Mouse (Mus musculus) heart, postnatal 14 days (tissue): ENCODE measurements around the gene Dusp13. TPM values are rescaled to one million over a fixed set of nuclear protein-coding genes. Genes with fewer than 3 reads are reported as not detected.

Experiments used
- DNase-seq, 2 experiments: peaks; one replicate each; pipeline ENCODE4 v3.0.0; 2021 to 2022
- intact Hi-C: fragments of 180-260 bp; cut with DNase I; formaldehyde crosslinking; loops from one replicate; pipeline ENCODE4 v1.15.1; 2025
- total RNA-seq, 2 experiments: library from RNA; stranded (reverse); gene quantifications; 2 replicates each; pipeline ENCODE4 v1.2.3; 2021

Dusp13 gene
- total RNA-seq, 2 experiments from 2014 or later: 0.36 TPM; not detected in 1

GRCm38 (mm10) chr14:21748142-21748870 lies 2.7 kb downstream of the Dusp13 start:
- intact Hi-C loops: loop anchor here (10.0 kb wide), 1 partner anchor 254 kb away; no protein-coding TSS in a partner anchor

GRCm38 (mm10) chr14:21747436-21748141 lies 3.4 kb downstream of the Dusp13 start:
- DNase-seq: no peak
- intact Hi-C loops: loop anchor here (10.0 kb wide), 1 partner anchor 253 kb away; no protein-coding TSS in a partner anchor

More at GRCm38 (mm10) chr14:21748142-21748870, 2.7 kb downstream of the Dusp13 start:
- peak; percentile 48 to 73 for DNase-seq

GRCm38 (mm10) chr14:21746846-21747245 lies 4.1 kb downstream of the Dusp13 start:
- DNase-seq: no peak
- intact Hi-C loops: loop anchor here (10.0 kb wide), 1 partner anchor 252 kb away; no protein-coding TSS in a partner anchor

GRCm38 (mm10) chr14:21746251-21746650 lies 4.7 kb downstream of the Dusp13 start:
- intact Hi-C loops: loop anchor here (10.0 kb wide), 1 partner anchor 251 kb away; no protein-coding TSS in a partner anchor

GRCm38 (mm10) chr14:21745149-21745548 lies 5.8 kb downstream of the Dusp13 start:
- no peak for DNase-seq
- intact Hi-C loops: loop anchor here (10.0 kb wide), 1 partner anchor 250 kb away; no protein-coding TSS in a partner anchor

More at GRCm38 (mm10) chr14:21746251-21746650, 4.7 kb downstream of the Dusp13 start:
- no peak for DNase-seq

GRCm38 (mm10) chr14:21744169-21744568 lies 6.8 kb downstream of the Dusp13 start:
- intact Hi-C loops: loop anchor here (5.0 to 10.0 kb wide), 4 partner anchors 47 to 622 kb away; no protein-coding TSS in a partner anchor
- no peak for DNase-seq

GRCm38 (mm10) chr14:21742441-21742840 lies 8.5 kb downstream of the Dusp13 start:
- no peak for DNase-seq
- intact Hi-C loops: loop anchor here (1.0 to 10.0 kb wide), 6 partner anchors 45 to 620 kb away; no protein-coding TSS in a partner anchor

- peak; percentile 81 to 92 for DNase-seq
- intact Hi-C loops: loop anchor here (1.0 to 10.0 kb wide), 6 partner anchors 44 to 619 kb away; no protein-coding TSS in a partner anchor
These were observed 9.2 kb downstream of the Dusp13 start for GRCm38 (mm10) chr14:21741786-21742185.

GRCm38 (mm10) chr14:21741314-21741713 lies 9.7 kb downstream of the Dusp13 start:
- intact Hi-C loops: loop anchor here (5.0 to 10.0 kb wide), 4 partner anchors 44 to 619 kb away; no protein-coding TSS in a partner anchor

GRCm38 (mm10) chr14:21740345-21740744 lies 10.6 kb downstream of the Dusp13 start:
- no peak for DNase-seq
- intact Hi-C loops: loop anchor here (5.0 to 10.0 kb wide), 4 partner anchors 43 to 618 kb away; no protein-coding TSS in a partner anchor

More at GRCm38 (mm10) chr14:21741314-21741713, 9.7 kb downstream of the Dusp13 start:
- DNase-seq: no peak

- intact Hi-C loops: no loop called here
- no peak for DNase-seq
These were observed 17.7 kb downstream of the Dusp13 start for GRCm38 (mm10) chr14:21733131-21733905.

GRCm38 (mm10) chr14:21729936-21730335 lies 21.0 kb downstream of the Dusp13 start:
- DNase-seq: no peak
- intact Hi-C loops: no loop called here

- no peak for DNase-seq
- intact Hi-C loops: no loop called here
These were observed 21.8 kb downstream of the Dusp13 start for GRCm38 (mm10) chr14:21729031-21729732.

GRCm38 (mm10) chr14:21722021-21722698 lies 28.8 kb downstream of the Dusp13 start:
- DNase-seq: no peak
- intact Hi-C loops: no loop called here

GRCm38 (mm10) chr14:21720430-21721205 lies 30.4 kb downstream of the Dusp13 start:
- DNase-seq: no peak
- intact Hi-C loops: no loop called here

GRCm38 (mm10) chr14:21719646-21720383 lies 31.2 kb downstream of the Dusp13 start:
- DNase-seq: no peak
- intact Hi-C loops: no loop called here

- DNase-seq: no peak
- intact Hi-C loops: no loop called here
These were observed 36.5 kb downstream of the Dusp13 start, which contains the start of gene Dupd1 for GRCm38 (mm10) chr14:21714486-21714885. TSS of gene Dupd1 (minus strand) at chr14:21714576.
